ENCODE assay signal across 7 mouse cellular contexts in the genomic region with DNA sequence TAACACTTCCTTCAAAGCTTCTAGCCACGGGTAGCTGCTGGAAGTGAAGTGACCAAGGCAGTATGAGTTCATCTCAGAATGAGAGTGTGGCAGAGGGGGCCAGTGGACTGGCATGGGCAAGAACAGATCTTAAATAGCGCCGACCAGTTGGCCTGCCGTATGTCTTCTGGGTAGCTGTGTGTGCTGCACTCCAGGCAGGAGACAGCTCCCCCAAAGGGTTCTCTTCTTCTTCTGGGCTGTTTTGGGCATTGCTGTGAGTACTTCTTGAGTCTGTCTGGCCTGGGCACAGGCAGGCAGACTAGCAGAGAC. TPM values are rescaled to one million over a fixed set of nuclear protein-coding genes. Genes with fewer than 3 reads are reported as not detected.
DNase-seq lines count a peak whose midpoint lies in the region; ATAC-seq lines count a peak whose summit lies in the region.

No protein-coding gene starts in this region.

- no peak overlapping the region for H3K9ac ChIP-seq in embryonic facial prominence, embryonic 14.5 days (ENCODE audit: low read depth, low read length)
- no peak overlapping the region; the same call in 1 of the 2 replicates for H3K9ac ChIP-seq in midbrain, embryonic 14.5 days (replicated peaks; ENCODE audit: low read length)

- H3K27me3 ChIP-seq in embryonic facial prominence, embryonic 14.5 days (replicated peaks; ENCODE audit: control insufficient read depth, insufficient read depth, low read length): no peaks in the 10 kb centered on the region
- no peaks in the 10 kb centered on the region for H3K27me3 ChIP-seq in hindbrain, embryonic 10.5 days (ENCODE audit: insufficient read depth, poor library complexity, severe bottlenecking)
- no peaks in the 10 kb centered on the region for H3K27me3 ChIP-seq in midbrain, embryonic 14.5 days (ENCODE audit: control insufficient read depth, insufficient read depth, low read length)

- H3K27ac ChIP-seq in embryonic facial prominence, embryonic 14.5 days (replicated peaks; ENCODE audit: low read depth, low read length): 0 out of 2 replicates have a peak overlapping the region, but pooled peaks have one; percentile 42
- H3K27ac ChIP-seq in hindbrain, embryonic 10.5 days: peak overlapping the region; percentile 98
- peak overlapping the region; percentile 70 for H3K27ac ChIP-seq in midbrain, embryonic 14.5 days (replicated peaks; ENCODE audit: low read depth, low read length)

- WGBS in embryonic facial prominence, embryonic 14.5 days: 62% methylated on average over 4 of the region's 4 CpGs
- WGBS in hindbrain, embryonic 10.5 days: 43% methylated on average over 4 of the region's 4 CpGs
- WGBS in midbrain, embryonic 14.5 days: 41% methylated on average over 4 of the region's 4 CpGs

- ATAC-seq in embryonic facial prominence, embryonic 14.5 days (ENCODE audit: low read depth): no peak
- ATAC-seq in midbrain, embryonic 14.5 days (ENCODE audit: low FRiP score, low TSS enrichment): no peak

- H3K4me2 ChIP-seq in embryonic facial prominence, embryonic 14.5 days (ENCODE audit: low read depth, low read length): no peak overlapping the region
- H3K4me2 ChIP-seq in midbrain, embryonic 14.5 days (ENCODE audit: low read length): peak overlapping the region; percentile 15; the same call in 1 of the 2 replicates

- peaks cover 39% of the 10 kb centered on the region for H3K4me1 ChIP-seq in embryonic facial prominence, embryonic 14.5 days (ENCODE audit: control insufficient read depth, insufficient read depth, low read length)
- peaks cover 99% of the 10 kb centered on the region for H3K4me1 ChIP-seq in hindbrain, embryonic 10.5 days (replicated peaks)
- H3K4me1 ChIP-seq in midbrain, embryonic 14.5 days (ENCODE audit: control insufficient read depth, insufficient read depth, low read length): peaks cover 88% of the 10 kb centered on the region

- no peaks in the 10 kb centered on the region for H3K9me3 ChIP-seq in embryonic facial prominence, embryonic 14.5 days (ENCODE audit: control insufficient read depth, low read length)
- H3K9me3 ChIP-seq in hindbrain, embryonic 10.5 days: no peaks in the 10 kb centered on the region
- no peaks in the 10 kb centered on the region for H3K9me3 ChIP-seq in midbrain, embryonic 14.5 days (ENCODE audit: control insufficient read depth, low read length)

- no peak overlapping the region for H3K4me3 ChIP-seq in embryonic facial prominence, embryonic 14.5 days (ENCODE audit: low read depth, low read length)
- peak overlapping the region; percentile 3; the same call in 1 of the 2 replicates for H3K4me3 ChIP-seq in hindbrain, embryonic 10.5 days
- no peak overlapping the region for H3K4me3 ChIP-seq in midbrain, embryonic 14.5 days (replicated peaks; ENCODE audit: low read depth, low read length)

- DNase-seq in layer of hippocampus, adult 9-11 months: peak; percentile 24
- no peak for DNase-seq in layer of hippocampus, adult 9-10 months (ENCODE audit: low spot score)
- DNase-seq in embryonic facial prominence, embryonic 14.5 days (ENCODE audit: low spot score): no peak
- DNase-seq in hindbrain, embryonic 10.5 days (ENCODE audit: low spot score): no peak
- no peak for DNase-seq in midbrain, embryonic 14.5 days
- DNase-seq in gastrocnemius, postnatal 25 days: no peak
- no peak for DNase-seq in thymus, postnatal 10 days (ENCODE audit: low spot score in 2 of 2)

- H3K36me3 ChIP-seq in embryonic facial prominence, embryonic 14.5 days (ENCODE audit: control insufficient read depth, insufficient read depth, low read length): peaks cover 33% of the 10 kb centered on the region; the same call in 1 of the 2 replicates
- peaks cover 63% of the 10 kb centered on the region for H3K36me3 ChIP-seq in hindbrain, embryonic 10.5 days
- no peaks in the 10 kb centered on the region for H3K36me3 ChIP-seq in midbrain, embryonic 14.5 days (ENCODE audit: control insufficient read depth, insufficient read depth, low read length)

RNA-seq across cellular contexts. Expression of gene Ssbp3, which starts 29.4 kb away (rescaled TPM):
- 72.9 and 88.2 TPM in 2 replicates for polyA plus RNA-seq in embryonic facial prominence, embryonic 14.5 days (2014; fragmentation: Nextera tagmentation; extraction: Ambion mirVana)
- 140 and 180 TPM in 2 replicates for polyA plus RNA-seq in hindbrain, embryonic 10.5 days (2016; fragmentation: Nextera tagmentation; extraction: Ambion mirVana)
- polyA plus RNA-seq in midbrain, embryonic 14.5 days (2014; fragmentation: Nextera tagmentation; extraction: Ambion mirVana): 147 and 187 TPM in 2 replicates
- 10 to 100 TPM; 18.7 to 19.5 TPM for total RNA-seq in gastrocnemius, postnatal 25 days (2021)

Comparison
In these comparisons a context has a peak if more than half of its experiments do, and no peak if none do; other contexts are left out.
1. H3K27ac ChIP-seq: peak in every context shown above with its lines; median percentile 98 in hindbrain, embryonic 10.5 days; 70 in midbrain, embryonic 14.5 days; 42 in embryonic facial prominence, embryonic 14.5 days.